Mouse (Mus musculus) telencephalon, adult 2 months (tissue): ENCODE data around the gene Slc44a2.
"Not testable (repeated sequence)": the region's sequence is repeated elsewhere in the genome, so short reads cannot be mapped to it uniquely, and the experiment has no call there.

Experiments used
- DNase-seq: peaks from one replicate; pipeline ENCODE4 v3.0.0-alpha.2; 2011; ENCODE audit warnings: low read depth, low spot score

The Slc44a2 gene

GRCm38 (mm10) chr9:21320619-21321512 is at the start of gene Slc44a2:
Slc44a2 (plus strand) TSS chr9:21320698.
- DNase-seq, result peak; percentile 39

GRCm38 (mm10) chr9:21272391-21272790 is 48.1 kb upstream of the Slc44a2 start:
- no peak for DNase-seq

GRCm38 (mm10) chr9:21273094-21273493 is 47.4 kb upstream of the Slc44a2 start:
- DNase-seq, result no peak

- no peak for DNase-seq
Measured at GRCm38 (mm10) chr9:21273520-21274228, 46.8 kb upstream of the Slc44a2 start.

- DNase-seq, result no peak
Measured at GRCm38 (mm10) chr9:21274336-21274735, 46.2 kb upstream of the Slc44a2 start.

- no peak for DNase-seq
Measured at GRCm38 (mm10) chr9:21275013-21275710, 45.3 kb upstream of the Slc44a2 start.

GRCm38 (mm10) chr9:21275727-21276126 is 44.8 kb upstream of the Slc44a2 start:
- DNase-seq, result no peak

GRCm38 (mm10) chr9:21276307-21276706 is 44.2 kb upstream of the Slc44a2 start:
- no peak for DNase-seq

- DNase-seq, result no peak
Measured at GRCm38 (mm10) chr9:21277776-21278175, 42.7 kb upstream of the Slc44a2 start.

GRCm38 (mm10) chr9:21283591-21283990 is 36.9 kb upstream of the Slc44a2 start:
- DNase-seq, result no peak

GRCm38 (mm10) chr9:21283994-21284393 is 36.5 kb upstream of the Slc44a2 start:
- no peak for DNase-seq

GRCm38 (mm10) chr9:21286753-21287152 is 33.7 kb upstream of the Slc44a2 start:
- DNase-seq, result no peak

- DNase-seq, result peak; percentile 98
Measured at GRCm38 (mm10) chr9:21287571-21288402, 32.7 kb upstream of the Slc44a2 start, which contains the start of gene Kri1. Kri1 (minus strand) TSS chr9:21287969.

- no peak for DNase-seq
Measured at GRCm38 (mm10) chr9:21288404-21289336, 31.8 kb upstream of the Slc44a2 start.

GRCm38 (mm10) chr9:21289337-21289671 is 31.2 kb upstream of the Slc44a2 start:
- no peak for DNase-seq

- DNase-seq, result peak; percentile 21
Measured at GRCm38 (mm10) chr9:21290589-21290988, 29.9 kb upstream of the Slc44a2 start.

GRCm38 (mm10) chr9:21291022-21291787 is 29.3 kb upstream of the Slc44a2 start, which contains the start of gene Cdkn2d:
Cdkn2d (minus strand) TSS chr9:21291407.
- peak; percentile 99 for DNase-seq

GRCm38 (mm10) chr9:21291868-21292267 is 28.6 kb upstream of the Slc44a2 start:
- DNase-seq, result not testable (repeated sequence)

- no peak for DNase-seq
Measured at GRCm38 (mm10) chr9:21292271-21292670, 28.2 kb upstream of the Slc44a2 start.
